Mouse (Mus musculus) MEL (cell line): Measurements from ENCODE around the gene Prep.

Experiments used
- CTCF ChIP-seq, 3 experiments: IDR thresholded peaks in 2 of 3; conservative IDR thresholded peaks in 1 of 3; 2 replicates each; pipeline ENCODE4 v1.5.1; 2011 to 2012; ENCODE audit warnings: low read length in 3 of 3, low read depth in 2 of 3, mild to moderate bottlenecking in 2 of 3, improper control_type of control experiment in 1 of 3, inconsistent platforms in 1 of 3, mixed read lengths in 1 of 3, moderate library complexity in 1 of 3; ENCODE audit not compliant: control insufficient read depth in 1 of 3, insufficient read depth in 1 of 3, poor library complexity in 1 of 3, severe bottlenecking in 1 of 3
- MAZ ChIP-seq: IDR thresholded peaks from 2 replicates; pipeline ENCODE4 v1.6.1; 2012; ENCODE audit warnings: low read depth, mild to moderate bottlenecking, inconsistent platforms, low read length, improper control_type of control experiment
- MYC ChIP-seq: IDR thresholded peaks from 2 replicates; pipeline ENCODE4 v1.6.1; 2011; ENCODE audit warnings: low read depth, mild to moderate bottlenecking, low read length, improper control_type of control experiment, moderate library complexity
- POLR2A ChIP-seq, 2 experiments: IDR thresholded peaks; 2 replicates each; pipeline ENCODE4 v1.6.1; 2011 to 2012; ENCODE audit warnings: low read length in 2 of 2, mild to moderate bottlenecking in 2 of 2, control low read depth in 1 of 2, improper control_type of control experiment in 1 of 2, low read depth in 1 of 2, moderate library complexity in 1 of 2; ENCODE audit not compliant: control insufficient read depth in 1 of 2, insufficient read depth in 1 of 2, poor library complexity in 1 of 2
- POLR2AphosphoS5 ChIP-seq: IDR thresholded peaks from 2 replicates; pipeline ENCODE4 v1.6.1; 2012; ENCODE audit warnings: low read depth, borderline replicate concordance, mild to moderate bottlenecking, inconsistent platforms, low read length, moderate library complexity, mixed read lengths

DNA sequence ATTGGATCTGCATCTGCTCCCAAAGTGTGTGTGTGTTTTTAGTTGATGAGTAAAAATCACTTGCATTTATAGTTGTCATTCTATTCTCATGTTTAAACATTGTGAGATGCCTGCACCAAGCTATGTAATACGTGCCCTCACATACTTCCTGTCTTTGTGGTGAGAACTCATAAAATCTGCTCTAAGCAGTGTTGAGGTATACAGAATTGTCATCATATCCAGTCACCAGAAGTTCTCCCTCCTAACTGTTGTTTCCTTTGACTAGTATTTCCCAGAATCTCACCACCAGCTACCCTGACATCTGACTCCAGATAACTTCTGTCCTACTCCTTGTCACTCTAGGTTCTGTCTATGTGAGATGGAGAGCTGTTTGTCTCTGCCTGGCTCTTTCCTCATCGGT lies 18.3 kb downstream of the Prep start:
- no peak for TF ChIP-seq POLR2A (IDR thresholded peaks at IDR 0.05; ENCODE audit: control insufficient read depth in 1 of 2, insufficient read depth in 1 of 2, low read depth in 1 of 2, low read length in 2 of 2, poor library complexity in 1 of 2)
- no peak for TF ChIP-seq POLR2AphosphoS5
- TF ChIP-seq MYC, result no peak
- TF ChIP-seq CTCF (IDR thresholded peaks at IDR 0.05 in 2 of 3, conservative IDR thresholded peaks at IDR 0.05 in 1 of 3; ENCODE audit: control insufficient read depth in 1 of 3, insufficient read depth in 1 of 3, low read depth in 2 of 3, low read length in 3 of 3, poor library complexity in 1 of 3, severe bottlenecking in 1 of 3), result no peak
- no peak for TF ChIP-seq MAZ
